Mouse (Mus musculus): ENCODE data around the gene Hpdl.

Hpdl gene

DNA sequence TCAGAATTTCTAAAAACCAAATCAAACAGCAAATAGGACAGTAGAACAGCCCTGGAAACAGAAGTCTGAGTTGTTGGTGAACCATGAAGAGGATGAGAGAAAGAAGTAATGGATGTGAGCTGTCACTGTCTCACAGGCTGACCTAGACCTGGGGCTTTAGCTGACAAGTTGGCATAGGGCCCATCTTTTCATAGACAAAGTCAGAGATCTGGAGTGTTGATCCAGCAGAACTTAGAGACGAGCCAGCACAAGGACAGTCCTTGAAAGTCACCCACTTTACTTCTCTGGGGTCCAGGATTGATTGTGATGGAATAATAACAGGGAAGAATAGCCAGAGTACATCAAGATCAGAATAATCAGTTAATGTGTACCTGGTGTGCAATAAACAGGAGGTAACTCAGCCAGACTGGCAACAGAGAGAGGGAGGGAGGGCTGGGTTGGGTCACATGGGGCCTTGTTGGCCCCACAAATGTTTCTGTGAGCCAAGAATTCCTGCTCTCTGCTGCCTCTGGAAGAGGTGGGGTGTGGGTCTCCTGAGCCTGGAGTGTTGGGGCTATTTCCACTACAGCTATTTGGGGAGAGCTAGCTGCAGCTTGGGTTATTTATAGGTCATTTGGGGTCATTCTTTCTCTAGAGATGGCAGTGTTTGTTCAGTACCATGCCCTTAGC is 24.9 kb downstream of the Hpdl start:
- no peak for DNase-seq

DNA sequence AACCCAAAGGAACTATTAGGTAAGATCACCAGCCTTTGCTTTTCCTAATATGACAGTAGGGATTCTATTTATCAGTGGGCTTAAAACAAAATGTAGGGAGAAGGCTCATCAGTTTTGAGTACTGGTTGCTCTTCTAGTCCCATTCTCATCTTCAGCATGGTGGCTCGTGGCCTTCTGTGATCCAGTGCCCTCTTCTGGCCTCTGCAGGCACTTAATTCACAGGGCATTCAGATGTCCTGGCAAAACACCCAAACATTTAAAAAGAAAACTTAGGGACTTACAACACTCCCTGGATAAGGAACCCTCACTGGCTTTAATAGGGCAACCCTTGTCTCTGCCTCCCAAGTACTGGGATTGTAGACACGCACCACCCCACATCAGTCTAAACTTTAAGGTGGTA is 27.2 kb downstream of the Hpdl start:
- DNase-seq = no peak

GRCm38 (mm10) chr4:116792453-116792852 is 29.1 kb downstream of the Hpdl start:
- DNase-seq = no peak

DNA sequence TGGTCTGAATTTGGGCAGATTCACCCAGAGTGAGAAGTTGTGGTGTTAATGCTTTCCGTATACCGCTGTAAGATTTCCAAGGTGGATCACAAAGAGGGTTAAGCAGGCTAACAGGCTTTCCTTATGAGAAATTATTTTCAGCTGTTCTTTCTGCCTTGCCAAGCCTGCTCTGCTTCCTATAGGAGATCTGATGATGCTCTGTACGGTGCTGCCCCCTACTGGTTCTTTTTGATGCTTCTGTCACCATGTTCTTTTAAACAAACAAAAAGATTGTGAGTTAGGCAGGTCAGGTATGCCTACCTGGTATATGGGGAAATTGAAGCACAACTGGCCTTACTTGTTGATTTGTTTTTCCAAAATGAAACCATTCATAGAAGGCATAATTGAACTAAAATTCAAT is 32.6 kb downstream of the Hpdl start:
- DNase-seq = peak; percentile 87

DNA sequence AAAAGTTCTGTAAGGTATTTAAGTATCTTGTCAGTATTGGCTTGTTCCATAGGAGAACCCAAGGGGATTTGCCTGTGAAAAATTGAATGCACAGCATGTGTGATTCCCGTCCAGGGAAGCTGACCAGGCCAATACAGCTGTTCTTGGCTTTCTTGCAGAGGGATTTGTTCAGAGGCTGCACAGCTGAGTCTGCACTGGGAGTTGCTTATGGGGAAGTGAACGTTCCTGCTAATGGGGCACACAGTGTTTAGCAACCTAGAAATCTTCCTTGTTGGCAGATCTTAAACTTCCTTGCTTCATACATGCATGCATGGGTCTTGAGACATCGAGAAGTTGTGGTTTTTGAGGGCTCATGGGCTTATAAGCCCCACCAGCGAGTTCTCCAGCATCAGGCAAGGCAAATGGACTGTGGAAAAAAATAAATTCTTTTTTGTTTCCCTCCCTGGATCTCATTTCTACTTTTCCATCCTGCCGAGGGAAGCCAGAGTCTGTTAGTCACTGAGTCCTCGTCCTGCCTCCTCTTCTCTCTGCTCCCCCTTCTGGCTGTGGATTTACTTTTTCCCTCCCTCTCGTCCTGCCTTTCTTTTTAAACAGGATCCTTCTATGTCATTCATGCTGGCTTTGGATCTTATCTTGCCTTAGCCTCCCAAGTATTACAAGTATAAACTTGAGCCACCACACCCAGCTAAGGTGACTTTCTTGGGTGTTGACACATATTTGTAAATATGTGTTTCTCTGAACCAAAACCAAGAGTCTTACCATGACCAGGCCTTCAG is 33.3 kb downstream of the Hpdl start:
- no peak for DNase-seq

DNA sequence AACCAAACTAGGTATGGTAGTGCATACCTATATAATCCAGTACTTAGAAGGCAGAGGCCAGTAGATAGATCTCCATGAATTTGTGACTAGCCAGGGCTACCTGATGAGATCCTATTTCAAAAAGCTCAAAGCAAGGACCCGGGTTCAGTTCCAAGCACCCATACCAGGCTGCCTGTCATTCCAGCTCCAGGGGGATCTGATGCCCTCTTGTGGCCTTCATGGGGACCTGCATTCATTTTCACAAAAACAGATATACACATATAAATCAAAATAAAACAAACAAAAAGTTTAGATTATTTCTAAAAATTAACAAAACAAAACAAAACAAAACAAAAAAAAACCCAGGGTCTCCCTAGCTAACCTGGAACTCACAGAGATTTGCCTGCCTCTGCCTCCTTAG is 34.9 kb downstream of the Hpdl start:
- DNase-seq = no peak

GRCm38 (mm10) chr4:116782171-116782570 is 39.3 kb downstream of the Hpdl start:
- DNase-seq = no peak

- DNase-seq = no peak
These were observed 40.1 kb downstream of the Hpdl start for GRCm38 (mm10) chr4:116781366-116781765.

GRCm38 (mm10) chr4:116780541-116780940 is 41.0 kb downstream of the Hpdl start:
- no peak for DNase-seq

DNA sequence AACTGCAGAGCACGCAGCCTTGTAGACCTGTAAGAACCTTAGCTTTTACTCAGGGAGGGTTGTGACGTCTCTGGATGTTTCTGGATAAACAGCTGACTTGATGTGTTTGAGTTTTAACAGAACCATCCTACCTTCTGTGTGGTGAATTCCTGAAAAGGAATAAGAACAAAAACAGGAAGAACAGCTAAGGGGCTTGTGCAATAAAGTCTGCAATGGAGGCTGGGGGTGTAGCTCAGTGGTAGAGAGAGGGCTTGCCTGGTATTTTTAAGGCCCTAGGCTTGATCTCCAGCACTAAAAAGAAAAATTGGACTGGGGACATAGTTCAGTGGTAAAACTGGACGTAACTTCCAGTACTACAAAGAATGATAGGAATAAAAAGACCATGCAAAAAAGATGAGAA is 44.4 kb downstream of the Hpdl start:
- DNase-seq = no peak

GRCm38 (mm10) chr4:116776391-116776790 is 45.1 kb downstream of the Hpdl start:
- DNase-seq = no peak
